Mouse (Mus musculus): ENCODE results near the gene March4. TPM values are rescaled to one million over a fixed set of nuclear protein-coding genes. Genes with fewer than 3 reads are reported as not detected.

March4 gene
- polyA plus RNA-seq, 1 experiment from 2014 or later, result 0.08 TPM

DNA sequence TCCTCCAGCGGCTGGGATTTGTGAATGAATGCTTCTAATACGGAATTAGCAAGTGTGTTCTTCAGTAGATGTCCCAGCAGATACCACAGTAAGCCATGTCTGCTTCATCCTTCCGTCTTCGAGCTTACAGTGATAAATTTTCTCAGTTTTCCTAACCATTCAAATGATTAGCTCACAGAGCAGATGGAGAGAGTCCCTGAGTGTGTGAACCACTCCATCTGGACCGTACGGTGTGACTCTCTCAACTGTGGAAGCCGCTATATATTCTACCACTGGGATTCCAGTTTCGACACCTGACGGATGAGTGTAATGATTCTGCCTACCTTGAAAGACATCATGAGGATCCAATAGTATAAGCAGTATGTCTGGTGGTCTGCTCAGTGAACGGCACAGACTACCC is 44.1 kb downstream of the March4 start:
- no peaks in the 10 kb centered on the region for H3K9me3 ChIP-seq (ENCODE audit: control insufficient read depth, low read length)
- no peaks in the 10 kb centered on the region for H3K4me1 ChIP-seq (replicated peaks; ENCODE audit: control insufficient read depth, insufficient read depth)
- 90% methylated on average over 10 of the region's 10 CpGs for WGBS
- no peaks in the 10 kb centered on the region for H3K36me3 ChIP-seq (ENCODE audit: control insufficient read depth, insufficient read depth, low read length)
- ATAC-seq (ENCODE audit: low FRiP score, low TSS enrichment), result no peak
- DNase-seq (ENCODE audit: low spot score), result no peak
- H3K27me3 ChIP-seq (ENCODE audit: control insufficient read depth, insufficient read depth, low read length), result no peaks in the 10 kb centered on the region
- no peak overlapping the region for H3K27ac ChIP-seq (replicated peaks)
- H3K9ac ChIP-seq (ENCODE audit: low read length), result no peak overlapping the region
- H3K4me2 ChIP-seq (replicated peaks; ENCODE audit: low read depth), result no peak overlapping the region
- no peak for TF ChIP-seq CTCF (IDR thresholded peaks at IDR 0.05; ENCODE audit: low read depth)
- TF ChIP-seq EP300 (optimal IDR thresholded peaks at IDR 0.05), result no peak
- no peak overlapping the region for H3K4me3 ChIP-seq (ENCODE audit: low read depth, low read length)

DNA sequence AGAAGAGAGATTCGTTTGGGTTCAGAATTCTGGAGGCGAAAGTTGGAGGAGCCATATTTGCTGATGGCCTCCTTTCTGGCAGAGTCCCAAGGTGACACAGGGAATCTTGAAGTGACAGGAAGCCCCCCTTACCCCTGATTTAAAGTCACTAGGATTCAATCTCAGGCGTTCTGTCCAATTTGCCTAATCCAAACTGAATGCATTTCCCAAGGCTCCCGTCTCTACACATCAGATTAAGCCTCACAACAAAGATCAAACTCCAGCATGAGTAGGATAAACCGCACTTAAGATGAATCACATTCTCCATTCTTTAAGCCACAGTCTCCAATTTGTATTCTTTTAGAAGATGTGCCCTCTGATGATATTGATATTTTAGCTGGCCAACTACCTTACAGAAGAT is 45.4 kb downstream of the March4 start:
- H3K4me1 ChIP-seq (replicated peaks; ENCODE audit: control insufficient read depth, insufficient read depth), result no peaks in the 10 kb centered on the region
- TF ChIP-seq EP300 (optimal IDR thresholded peaks at IDR 0.05) (no peak), CTCF (IDR thresholded peaks at IDR 0.05; ENCODE audit: low read depth) (no peak)
- DNase-seq (ENCODE audit: low spot score), result no peak
- no peaks in the 10 kb centered on the region for H3K9me3 ChIP-seq (ENCODE audit: control insufficient read depth, low read length)
- H3K27ac ChIP-seq (replicated peaks), result no peak overlapping the region
- 68% methylated on average over 5 of the region's 5 CpGs for WGBS
- no peak overlapping the region for H3K4me3 ChIP-seq (ENCODE audit: low read depth, low read length)
- no peak overlapping the region for H3K9ac ChIP-seq (ENCODE audit: low read length)
- H3K27me3 ChIP-seq (ENCODE audit: control insufficient read depth, insufficient read depth, low read length), result no peaks in the 10 kb centered on the region
- no peak overlapping the region for H3K4me2 ChIP-seq (replicated peaks; ENCODE audit: low read depth)
- no peaks in the 10 kb centered on the region for H3K36me3 ChIP-seq (ENCODE audit: control insufficient read depth, insufficient read depth, low read length)
- no peak for ATAC-seq (ENCODE audit: low FRiP score, low TSS enrichment)

DNA sequence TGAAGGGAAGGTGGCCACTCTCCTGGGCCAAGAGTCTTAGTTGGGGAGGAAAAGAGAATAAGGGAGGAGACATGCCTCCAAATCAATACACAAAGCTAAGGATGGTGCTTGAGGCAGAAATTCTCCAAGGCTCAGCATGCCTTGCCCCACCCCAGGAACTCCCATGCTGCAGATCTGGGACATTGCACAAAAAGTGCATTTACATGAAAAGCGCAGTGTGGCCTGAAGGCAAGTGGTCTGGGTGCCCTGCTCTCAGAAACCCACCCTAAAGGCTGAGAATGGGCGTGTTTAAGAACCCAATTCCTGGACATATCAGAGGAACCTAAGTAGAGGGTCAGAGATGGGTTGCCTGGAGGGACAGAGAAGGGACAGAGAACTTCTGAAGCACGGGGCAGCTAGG is 45.9 kb downstream of the March4 start:
- DNase-seq (ENCODE audit: low spot score) (no peak), ATAC-seq (ENCODE audit: low FRiP score, low TSS enrichment) (no peak)
- Histone ChIP-seq H3K27me3 (ENCODE audit: control insufficient read depth, insufficient read depth, low read length) (no peaks in the 10 kb centered on the region), H3K9me3 (ENCODE audit: control insufficient read depth, low read length) (no peaks in the 10 kb centered on the region), H3K9ac (ENCODE audit: low read length) (no peak overlapping the region), H3K4me3 (ENCODE audit: low read depth, low read length) (no peak overlapping the region), H3K36me3 (ENCODE audit: control insufficient read depth, insufficient read depth, low read length) (no peaks in the 10 kb centered on the region), H3K4me1 (replicated peaks; ENCODE audit: control insufficient read depth, insufficient read depth) (no peaks in the 10 kb centered on the region), H3K27ac (replicated peaks) (no peak overlapping the region), H3K4me2 (replicated peaks; ENCODE audit: low read depth) (no peak overlapping the region)
- TF ChIP-seq EP300 (optimal IDR thresholded peaks at IDR 0.05) (no peak), CTCF (IDR thresholded peaks at IDR 0.05; ENCODE audit: low read depth) (no peak)
- WGBS, result 76% methylated on average over 3 of the region's 3 CpGs

DNA sequence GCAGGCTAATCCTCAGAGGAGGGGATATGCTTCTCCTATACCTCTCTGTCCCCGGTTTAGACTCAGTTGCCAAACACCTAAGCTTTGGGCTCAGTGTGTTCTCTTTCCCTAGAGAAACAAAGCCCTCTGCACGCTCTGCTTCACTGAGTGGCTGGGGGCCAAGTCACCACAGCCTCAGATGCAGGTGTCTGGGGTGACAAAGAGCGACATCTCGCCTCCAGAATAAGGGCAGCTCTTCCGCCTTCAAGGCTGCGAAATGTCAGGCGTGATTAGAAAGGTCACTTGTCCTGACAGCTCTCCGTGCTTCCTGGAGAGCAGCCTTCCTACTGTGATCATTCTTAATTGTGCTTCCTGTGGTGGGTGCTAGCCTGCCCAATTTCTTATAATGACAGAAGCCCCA is 46.5 kb downstream of the March4 start:
- TF ChIP-seq CTCF (IDR thresholded peaks at IDR 0.05; ENCODE audit: low read depth) (no peak), EP300 (optimal IDR thresholded peaks at IDR 0.05) (no peak)
- Histone ChIP-seq H3K27me3 (ENCODE audit: control insufficient read depth, insufficient read depth, low read length) (no peaks in the 10 kb centered on the region), H3K4me3 (ENCODE audit: low read depth, low read length) (no peak overlapping the region), H3K9me3 (ENCODE audit: control insufficient read depth, low read length) (no peaks in the 10 kb centered on the region), H3K4me1 (replicated peaks; ENCODE audit: control insufficient read depth, insufficient read depth) (no peaks in the 10 kb centered on the region), H3K9ac (ENCODE audit: low read length) (no peak overlapping the region), H3K27ac (replicated peaks) (no peak overlapping the region), H3K4me2 (replicated peaks; ENCODE audit: low read depth) (no peak overlapping the region), H3K36me3 (ENCODE audit: control insufficient read depth, insufficient read depth, low read length) (no peaks in the 10 kb centered on the region)
- WGBS, result 12% methylated on average over 8 of the region's 8 CpGs
- ATAC-seq (ENCODE audit: low FRiP score, low TSS enrichment) (no peak), DNase-seq (ENCODE audit: low spot score) (no peak)

DNA sequence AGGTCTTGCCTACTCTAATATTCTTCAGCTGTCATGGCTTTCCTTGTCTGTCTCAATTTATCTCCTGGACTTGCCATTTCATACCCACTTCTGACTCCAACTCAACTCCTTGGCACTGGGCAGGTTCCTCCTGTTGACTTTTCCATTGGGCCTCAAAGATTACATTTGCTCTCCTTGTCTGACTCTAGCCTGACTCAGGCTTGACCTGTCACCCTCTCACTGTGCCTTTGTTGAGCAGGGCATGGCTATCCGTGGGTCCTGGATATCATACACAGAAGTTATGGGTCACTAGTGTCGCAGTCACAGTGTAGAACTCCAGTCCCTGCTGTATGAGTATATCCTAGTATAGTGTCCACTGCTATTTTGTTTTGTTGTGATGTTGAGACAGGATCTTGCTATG is 60.1 kb downstream of the March4 start:
- Histone ChIP-seq H3K9me3 (ENCODE audit: control insufficient read depth, low read length) (no peaks in the 10 kb centered on the region), H3K27me3 (ENCODE audit: control insufficient read depth, insufficient read depth, low read length) (no peaks in the 10 kb centered on the region), H3K9ac (ENCODE audit: low read length) (no peak overlapping the region), H3K36me3 (ENCODE audit: control insufficient read depth, insufficient read depth, low read length) (no peaks in the 10 kb centered on the region), H3K27ac (replicated peaks) (no peak overlapping the region; the same call in 1 of the 2 replicates), H3K4me2 (replicated peaks; ENCODE audit: low read depth) (no peak overlapping the region), H3K4me1 (replicated peaks; ENCODE audit: control insufficient read depth, insufficient read depth) (no peaks in the 10 kb centered on the region), H3K4me3 (ENCODE audit: low read depth, low read length) (no peak overlapping the region)
- ATAC-seq (ENCODE audit: low FRiP score, low TSS enrichment), result peak; percentile 88
- DNase-seq (ENCODE audit: low spot score), result peak; percentile 61
- 75% methylated on average over 2 of the region's 2 CpGs for WGBS
- TF ChIP-seq EP300 (optimal IDR thresholded peaks at IDR 0.05), result no peak
- TF ChIP-seq CTCF (IDR thresholded peaks at IDR 0.05; ENCODE audit: low read depth), result no peak

DNA sequence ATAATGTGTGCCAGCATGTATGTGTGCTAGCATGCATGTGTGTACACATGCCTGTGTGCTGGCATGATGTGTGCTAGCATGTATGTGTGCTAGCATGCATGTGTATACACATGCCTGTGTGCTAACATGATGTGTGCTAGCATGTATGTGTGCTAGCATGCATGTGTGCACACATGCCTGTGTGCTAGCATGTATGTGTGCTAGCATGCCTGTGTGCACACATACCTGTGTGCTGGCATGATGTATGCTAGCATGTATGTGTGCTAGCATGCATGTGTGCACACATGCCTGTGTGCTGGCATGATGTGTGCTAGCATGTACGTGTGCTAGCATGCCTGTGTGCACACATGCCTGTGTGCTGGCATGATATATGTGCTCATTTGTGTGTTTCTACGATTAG is 67.7 kb downstream of the March4 start:
- ATAC-seq (ENCODE audit: low FRiP score, low TSS enrichment) (no peak), DNase-seq (ENCODE audit: low spot score) (no peak)
- H3K9me3 ChIP-seq (ENCODE audit: control insufficient read depth, low read length), result no peaks in the 10 kb centered on the region
- H3K4me2 ChIP-seq (replicated peaks; ENCODE audit: low read depth), result no peak overlapping the region
- WGBS, result 86% methylated on average over 2 of the region's 2 CpGs
- no peaks in the 10 kb centered on the region for H3K36me3 ChIP-seq (ENCODE audit: control insufficient read depth, insufficient read depth, low read length)
- no peaks in the 10 kb centered on the region for H3K4me1 ChIP-seq (replicated peaks; ENCODE audit: control insufficient read depth, insufficient read depth)
- H3K9ac ChIP-seq (ENCODE audit: low read length), result no peak overlapping the region
- no peaks in the 10 kb centered on the region for H3K27me3 ChIP-seq (ENCODE audit: control insufficient read depth, insufficient read depth, low read length)
- no peak overlapping the region for H3K27ac ChIP-seq (replicated peaks)
- H3K4me3 ChIP-seq (ENCODE audit: low read depth, low read length), result no peak overlapping the region
- no peak for TF ChIP-seq CTCF (IDR thresholded peaks at IDR 0.05; ENCODE audit: low read depth)
